Mouse (Mus musculus) hindbrain, embryonic 10.5 days (tissue): ENCODE measurements around the gene Zfp148. TPM values are rescaled to one million over a fixed set of nuclear protein-coding genes. Genes with fewer than 3 reads are reported as not detected.
A peak's percentile ranks its signal among the peaks of the same experiment; 100 is the strongest.

Source experiments
- DNase-seq: peaks from one replicate; pipeline ENCODE4 v3.0.0-alpha.2; 2017; ENCODE audit warnings: low spot score
- H3K27ac ChIP-seq: fragments of 300-500 bp; sonication (generic); 2 replicates; pipeline ENCODE4 v1.5.1; 2016; ENCODE audit warnings: mild to moderate bottlenecking, moderate library complexity
- H3K27me3 ChIP-seq: fragments of 300-500 bp; sonication (generic); 2 replicates; pipeline ENCODE4 v1.6.1; 2016; ENCODE audit warnings: mild to moderate bottlenecking; ENCODE audit not compliant: poor library complexity, insufficient read depth, severe bottlenecking
- H3K36me3 ChIP-seq: fragments of 300-500 bp; sonication (generic); 2 replicates; pipeline ENCODE4 v1.6.1; 2016; ENCODE audit warnings: mild to moderate bottlenecking, moderate library complexity
- H3K4me1 ChIP-seq: fragments of 300-500 bp; sonication (generic); replicated peaks from 2 replicates; pipeline ENCODE4 v1.6.1; 2016; ENCODE audit warnings: mild to moderate bottlenecking
- H3K4me3 ChIP-seq: fragments of 300-500 bp; sonication (generic); 2 replicates; pipeline ENCODE4 v1.5.1; 2016; ENCODE audit warnings: mild to moderate bottlenecking, moderate library complexity
- H3K9me3 ChIP-seq: fragments of 300-500 bp; sonication (generic); 2 replicates; pipeline ENCODE4 v1.6.1; 2016; ENCODE audit warnings: mild to moderate bottlenecking, moderate library complexity
- WGBS: fragments of 180-500 bp; shearing (Covaris S2); methylation state at CpG from one replicate; pipeline ENCODE4 v1.1.7; 2016; 5-methylcytosine and 5-hydroxymethylcytosine counted together
- polyA plus RNA-seq: library from polyadenylated mRNA; unstranded; fragments of >200 nt; fragmentation: Nextera tagmentation; extraction: Ambion mirVana; gene quantifications from 2 replicates; pipeline ENCODE4 v1.2.1, GENCODE M21; 2016

Gene Zfp148
- polyA plus RNA-seq, 1 experiment from 2014 or later: 38.8 TPM

DNA sequence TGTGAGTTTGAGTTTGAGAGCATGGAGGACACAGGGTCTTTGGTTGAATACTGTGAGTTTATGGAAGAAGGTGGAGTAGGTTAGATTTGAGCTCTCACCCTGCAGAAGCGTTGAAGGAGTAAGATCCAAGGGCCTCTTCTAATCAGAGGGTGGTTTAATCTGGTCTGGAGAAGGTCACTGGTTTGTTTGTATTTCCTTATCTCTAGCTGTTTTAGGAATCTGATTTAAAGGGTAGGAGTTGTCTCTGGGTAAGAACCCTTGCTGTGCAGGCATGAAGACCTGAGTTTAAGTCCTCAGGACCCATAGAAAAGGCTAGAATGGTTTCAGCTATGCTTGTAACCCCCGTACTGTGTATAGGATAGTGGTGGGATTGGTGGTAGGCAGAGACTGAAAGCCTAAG is 6.4 kb downstream of the Zfp148 start:
- H3K27ac ChIP-seq: no peak overlapping the region
- no peak for DNase-seq
- no peak overlapping the region for H3K4me3 ChIP-seq
- no peaks in the 10 kb centered on the region for H3K27me3 ChIP-seq
- H3K9me3 ChIP-seq: no peaks in the 10 kb centered on the region
- peaks cover 8% of the 10 kb centered on the region for H3K4me1 ChIP-seq
- WGBS: 89% methylated on average over 2 of the region's 2 CpGs
- peaks cover 25% of the 10 kb centered on the region for H3K36me3 ChIP-seq

DNA sequence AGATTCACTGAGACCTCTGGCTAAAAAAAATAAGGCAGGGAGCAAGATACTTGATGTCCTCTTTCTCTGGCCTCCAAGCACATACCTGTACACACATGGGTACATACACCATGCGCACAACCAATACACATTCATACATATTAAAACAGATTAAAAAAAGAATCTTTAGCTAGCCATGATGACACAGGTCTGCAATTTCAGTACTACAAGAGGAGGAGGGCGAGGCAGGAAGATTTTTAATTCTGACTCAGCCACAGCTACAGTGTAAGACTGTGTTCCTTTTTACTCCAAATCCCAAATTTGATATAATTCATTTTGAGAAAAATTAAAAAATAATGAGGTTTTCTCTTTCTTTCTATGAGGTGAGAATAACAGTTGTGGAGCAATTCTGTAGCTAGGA is 6.8 kb downstream of the Zfp148 start:
- Histone ChIP-seq H3K27me3 (no peaks in the 10 kb centered on the region), H3K9me3 (no peaks in the 10 kb centered on the region), H3K4me1 (peaks cover 3% of the 10 kb centered on the region), H3K4me3 (no peak overlapping the region), H3K27ac (no peak overlapping the region), H3K36me3 (peaks cover 25% of the 10 kb centered on the region)
- 96% methylated on average over 2 of the region's 2 CpGs for WGBS
- no peak for DNase-seq

DNA sequence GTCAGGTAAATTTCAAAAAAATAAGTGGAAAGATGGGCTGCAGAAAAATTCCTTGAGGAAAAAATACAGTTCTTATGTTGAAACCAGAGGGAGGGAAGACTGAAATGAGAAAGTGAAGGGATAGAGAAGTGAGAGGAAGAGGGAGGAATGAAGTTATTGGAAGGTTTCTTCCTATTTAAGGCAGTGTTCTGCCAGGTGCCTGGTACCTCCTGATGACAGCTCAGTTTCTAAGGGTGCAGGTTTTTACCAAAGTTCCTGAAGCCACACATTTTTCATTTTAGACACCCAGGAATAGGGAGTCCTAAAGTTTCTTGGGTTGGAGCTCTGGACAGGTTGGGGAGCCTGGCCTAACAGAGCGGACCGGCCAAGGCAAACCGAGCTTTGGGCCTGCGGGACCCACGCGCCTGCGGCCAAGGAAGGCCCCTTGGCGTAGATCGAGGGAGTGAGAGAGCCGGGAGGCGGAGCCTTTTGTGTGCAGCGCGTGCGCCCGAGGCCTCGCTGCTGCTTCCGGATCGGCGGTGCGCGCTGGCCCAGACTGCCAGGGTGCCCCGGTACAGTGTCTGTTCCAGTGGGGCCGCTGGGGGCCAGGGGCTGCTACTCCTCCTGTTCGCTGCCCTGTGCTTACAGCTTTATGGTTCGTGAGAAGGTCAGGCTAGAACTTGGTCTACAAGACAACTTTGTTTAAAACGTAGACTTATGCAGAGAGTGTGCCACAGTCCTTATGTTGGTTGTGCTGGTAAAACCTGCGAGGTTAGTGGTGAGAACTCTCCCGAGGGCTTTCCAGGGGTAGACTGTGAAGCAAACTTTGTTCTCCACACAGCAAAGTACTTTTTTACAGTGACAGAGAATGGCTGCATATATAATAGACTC is 19.5 kb downstream of the Zfp148 start:
- Histone ChIP-seq H3K4me3 (peak overlapping the region; percentile 56), H3K4me1 (peaks cover 13% of the 10 kb centered on the region), H3K9me3 (no peaks in the 10 kb centered on the region), H3K36me3 (peaks cover 13% of the 10 kb centered on the region; the same call in 1 of the 2 replicates), H3K27ac (peak overlapping the region; percentile 85), H3K27me3 (no peaks in the 10 kb centered on the region)
- DNase-seq: peak; percentile 70
- WGBS: 3% methylated on average over 28 of the region's 28 CpGs

DNA sequence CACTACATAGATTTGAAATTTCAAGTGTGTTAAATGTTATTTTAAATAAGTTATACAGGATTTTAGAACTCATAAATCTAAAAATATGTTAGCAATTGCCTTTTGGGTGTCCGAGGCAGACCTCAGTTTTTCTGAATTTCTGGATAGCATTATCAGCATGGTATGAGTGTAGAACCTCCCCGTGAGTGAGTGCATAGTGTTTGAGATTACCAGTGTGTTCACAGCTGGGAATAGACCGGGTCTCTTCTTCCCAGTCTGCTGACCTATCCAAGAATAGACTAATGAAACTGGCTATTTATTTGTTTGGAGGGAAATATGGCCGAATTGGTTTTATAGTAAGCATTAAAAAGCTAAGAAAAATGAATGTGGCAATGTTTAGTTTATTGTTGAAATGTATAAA is 20.3 kb downstream of the Zfp148 start:
- Histone ChIP-seq H3K27me3 (no peaks in the 10 kb centered on the region), H3K36me3 (peaks cover 13% of the 10 kb centered on the region; the same call in 1 of the 2 replicates), H3K27ac (no peak overlapping the region), H3K4me1 (peaks cover 13% of the 10 kb centered on the region), H3K4me3 (no peak overlapping the region), H3K9me3 (no peaks in the 10 kb centered on the region)
- DNase-seq: no peak
- WGBS: 83% methylated on average over 4 of the region's 4 CpGs

DNA sequence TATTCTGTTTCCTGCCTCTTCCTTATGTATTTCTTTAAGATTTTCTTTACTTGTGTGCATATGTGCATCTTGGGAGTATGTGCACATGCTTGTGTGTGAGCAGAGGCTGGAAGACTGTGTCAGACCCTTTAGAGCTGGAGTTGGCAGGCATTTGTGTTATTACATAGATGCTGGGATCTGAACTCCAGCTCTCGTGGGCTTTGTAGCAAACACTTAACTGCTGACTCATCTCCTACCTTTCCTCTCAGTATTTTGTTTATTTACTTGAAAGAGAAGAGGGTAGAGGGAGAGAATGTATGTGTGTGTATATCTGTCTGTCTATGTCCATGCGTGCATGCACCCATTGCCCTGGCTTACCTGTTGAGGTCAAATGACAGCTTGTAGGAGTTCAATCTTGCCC is 22.6 kb downstream of the Zfp148 start:
- 89% methylated on average over 2 of the region's 2 CpGs for WGBS
- H3K9me3 ChIP-seq: no peaks in the 10 kb centered on the region
- peaks cover 1% of the 10 kb centered on the region for H3K36me3 ChIP-seq
- peaks cover 13% of the 10 kb centered on the region for H3K4me1 ChIP-seq
- no peak overlapping the region for H3K27ac ChIP-seq
- no peak for DNase-seq
- H3K4me3 ChIP-seq: no peak overlapping the region
- no peaks in the 10 kb centered on the region for H3K27me3 ChIP-seq

DNA sequence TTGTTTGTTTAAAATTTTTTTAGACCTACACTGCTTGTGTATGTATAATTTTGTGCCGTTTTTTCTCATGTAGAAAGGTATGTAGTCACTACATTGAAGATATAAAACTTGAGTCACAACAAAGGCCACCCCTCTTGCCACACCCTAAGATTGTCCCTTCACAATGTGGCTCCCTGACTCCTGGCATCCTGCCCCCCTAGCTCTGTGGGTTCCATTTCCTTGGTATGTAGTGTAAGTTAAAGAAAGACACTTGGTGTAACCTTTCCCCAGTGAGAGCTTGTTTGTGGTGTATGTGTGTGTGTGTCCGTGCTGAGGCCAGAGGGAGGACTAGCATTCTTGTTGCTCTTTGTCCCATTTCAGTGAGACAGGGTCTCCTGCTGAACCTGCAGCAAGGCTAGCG is 23.4 kb downstream of the Zfp148 start:
- no peaks in the 10 kb centered on the region for H3K9me3 ChIP-seq
- DNase-seq: no peak
- no peaks in the 10 kb centered on the region for H3K27me3 ChIP-seq
- 87% methylated on average over 3 of the region's 3 CpGs for WGBS
- H3K36me3 ChIP-seq: no peaks in the 10 kb centered on the region; the same call in 1 of the 2 replicates
- H3K4me3 ChIP-seq: no peak overlapping the region
- no peak overlapping the region for H3K27ac ChIP-seq
- H3K4me1 ChIP-seq: peaks cover 13% of the 10 kb centered on the region

DNA sequence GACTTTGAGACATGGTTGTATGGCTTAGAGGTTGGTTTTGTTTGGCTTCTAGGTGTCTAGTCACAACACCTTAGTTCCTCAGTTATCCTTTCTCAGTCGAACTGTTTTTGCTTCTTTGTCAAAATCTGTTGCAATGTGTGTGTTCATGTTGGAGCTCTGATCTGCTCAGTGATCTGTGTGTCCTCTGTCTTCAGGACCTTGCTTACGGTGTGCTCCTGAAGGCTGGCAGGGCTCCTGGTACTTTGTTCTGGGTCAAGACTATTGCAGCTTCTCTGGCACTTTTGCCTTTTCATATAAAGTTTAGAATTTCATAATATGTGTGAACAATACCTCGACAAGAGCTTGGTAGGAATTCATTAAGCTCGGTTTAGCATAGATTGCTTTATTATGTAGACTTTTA is 24.9 kb downstream of the Zfp148 start:
- Histone ChIP-seq H3K36me3 (no peaks in the 10 kb centered on the region; the same call in 1 of the 2 replicates), H3K27ac (no peak overlapping the region), H3K4me3 (no peak overlapping the region), H3K9me3 (no peaks in the 10 kb centered on the region), H3K4me1 (peaks cover 5% of the 10 kb centered on the region), H3K27me3 (no peaks in the 10 kb centered on the region)
- 88% methylated on average over 4 of the region's 4 CpGs for WGBS
- no peak for DNase-seq

DNA sequence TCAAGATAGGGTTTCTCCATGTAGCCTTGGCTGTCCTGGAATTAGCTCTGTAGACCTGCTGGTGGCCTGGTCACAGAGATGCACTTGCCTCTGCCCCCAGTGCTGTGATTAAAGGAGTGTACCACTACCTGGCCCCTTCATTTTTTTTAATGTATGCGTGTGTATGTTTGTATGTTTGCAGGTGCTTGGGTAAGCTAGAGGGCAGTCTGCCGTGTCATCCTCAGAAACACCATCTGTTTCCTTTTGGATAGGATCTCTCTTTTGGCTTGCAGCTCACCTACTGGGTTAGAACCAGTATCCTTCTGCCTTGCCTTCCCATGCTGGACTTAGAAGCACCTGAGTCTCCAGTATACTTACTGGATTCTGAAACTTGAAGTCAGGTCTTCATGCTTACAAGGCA is 29.5 kb downstream of the Zfp148 start:
- WGBS: 91% methylated on average over 2 of the region's 2 CpGs
- Histone ChIP-seq H3K4me3 (no peak overlapping the region), H3K27ac (no peak overlapping the region), H3K27me3 (no peaks in the 10 kb centered on the region), H3K9me3 (no peaks in the 10 kb centered on the region), H3K4me1 (peaks cover 4% of the 10 kb centered on the region), H3K36me3 (no peaks in the 10 kb centered on the region; the same call in 1 of the 2 replicates)
- DNase-seq: no peak

DNA sequence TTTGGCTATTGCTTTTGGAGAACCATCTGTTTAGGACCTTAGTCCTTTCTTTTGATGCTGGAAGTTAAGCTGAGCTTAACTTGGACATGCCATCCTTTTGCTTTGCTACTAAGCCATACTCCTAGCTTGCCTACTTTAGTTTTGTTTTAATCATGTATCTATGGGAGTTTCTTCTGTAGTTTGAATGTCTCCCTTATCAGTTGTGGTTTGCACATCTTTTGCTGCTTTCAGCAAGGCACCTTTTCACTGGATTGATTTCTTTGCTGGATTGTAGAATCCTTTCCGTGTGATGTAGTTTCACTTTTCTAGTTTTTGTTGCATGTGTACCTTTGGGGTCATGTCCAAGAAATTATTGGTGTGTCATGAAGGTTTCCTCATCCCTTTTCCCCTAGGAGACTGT is 30.0 kb downstream of the Zfp148 start:
- Histone ChIP-seq H3K27me3 (no peaks in the 10 kb centered on the region), H3K36me3 (no peaks in the 10 kb centered on the region; the same call in 1 of the 2 replicates), H3K4me3 (no peak overlapping the region), H3K27ac (no peak overlapping the region), H3K9me3 (no peaks in the 10 kb centered on the region), H3K4me1 (peaks cover 4% of the 10 kb centered on the region)
- 89% methylated on average over 1 of the region's 1 CpGs for WGBS
- no peak for DNase-seq

DNA sequence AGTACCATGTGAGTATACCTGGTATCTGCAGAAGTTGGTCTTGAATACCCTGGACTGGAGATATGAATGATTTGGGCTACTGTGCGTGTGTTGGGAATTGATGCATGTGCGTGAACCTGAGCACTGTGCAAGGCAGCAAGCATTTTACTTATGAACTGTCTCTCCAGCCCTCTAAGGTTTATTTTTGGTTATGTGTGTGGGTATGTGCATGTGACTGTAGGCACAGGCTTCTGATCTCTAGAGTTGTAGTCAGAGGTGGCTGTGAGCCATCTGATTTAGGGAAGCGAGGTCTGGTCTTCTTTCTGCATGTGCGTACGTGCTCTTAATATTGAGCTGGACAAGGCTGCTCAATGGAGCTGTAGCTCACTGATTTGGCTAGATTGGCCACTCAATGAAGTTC is 33.6 kb downstream of the Zfp148 start:
- H3K4me3 ChIP-seq: no peak overlapping the region
- H3K27ac ChIP-seq: no peak overlapping the region
- no peak for DNase-seq
- H3K4me1 ChIP-seq: peaks cover 6% of the 10 kb centered on the region
- no peaks in the 10 kb centered on the region for H3K9me3 ChIP-seq
- H3K27me3 ChIP-seq: no peaks in the 10 kb centered on the region
- no peaks in the 10 kb centered on the region for H3K36me3 ChIP-seq
- 95% methylated on average over 5 of the region's 5 CpGs for WGBS

DNA sequence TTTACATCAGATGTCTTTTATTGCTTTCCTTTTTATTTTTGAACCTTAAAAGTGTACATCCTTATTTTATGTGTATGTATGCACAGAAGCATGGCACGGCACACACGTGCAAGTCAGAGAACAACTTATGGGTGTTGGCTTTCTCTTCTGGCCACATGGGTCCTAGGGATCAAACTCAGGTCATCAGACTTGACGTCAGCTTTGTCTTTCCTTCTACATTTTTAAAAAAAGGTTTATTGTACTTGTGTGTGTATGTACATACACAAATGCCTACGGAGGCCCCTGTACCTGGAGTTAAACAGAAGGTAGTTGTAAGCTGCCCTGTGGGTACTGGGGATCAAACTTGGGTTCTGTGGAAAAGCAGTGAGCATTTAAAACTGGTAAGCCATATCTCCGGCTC is 35.0 kb downstream of the Zfp148 start:
- 89% methylated on average over 5 of the region's 5 CpGs for WGBS
- Histone ChIP-seq H3K27me3 (no peaks in the 10 kb centered on the region), H3K27ac (no peak overlapping the region)

DNA sequence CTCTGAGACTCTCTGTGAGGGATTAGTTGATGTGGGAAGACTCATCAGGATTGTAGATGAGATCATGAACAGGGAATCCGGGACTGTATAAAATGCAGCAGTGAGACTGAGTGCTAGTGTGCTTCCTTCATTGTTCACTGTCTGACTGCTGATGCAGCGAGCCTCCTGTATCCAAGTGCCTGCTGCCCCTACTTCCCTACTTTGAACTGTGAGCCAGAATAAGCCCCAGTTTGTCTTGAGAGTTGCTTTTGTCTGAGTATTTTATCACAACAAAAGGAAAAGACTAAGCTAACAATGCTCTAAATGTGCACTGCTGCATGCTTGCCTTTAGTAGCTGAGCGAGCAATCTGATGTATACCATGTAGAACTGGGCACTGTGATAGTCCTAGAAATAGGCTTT is 47.7 kb downstream of the Zfp148 start:
- peaks cover 9% of the 10 kb centered on the region for H3K4me1 ChIP-seq
- H3K9me3 ChIP-seq: no peaks in the 10 kb centered on the region
- H3K27ac ChIP-seq: no peak overlapping the region
- no peaks in the 10 kb centered on the region for H3K27me3 ChIP-seq
- DNase-seq: no peak
- H3K36me3 ChIP-seq: peaks cover 58% of the 10 kb centered on the region
- H3K4me3 ChIP-seq: no peak overlapping the region
- WGBS: 65% methylated on average over 3 of the region's 3 CpGs

More for the DNA sequence above, 35.0 kb downstream of the Zfp148 start:
- no peak for DNase-seq
- Histone ChIP-seq H3K4me1 (peaks cover 8% of the 10 kb centered on the region; the same call in 1 of the 2 replicates), H3K4me3 (no peak overlapping the region), H3K9me3 (no peaks in the 10 kb centered on the region), H3K36me3 (no peaks in the 10 kb centered on the region)

DNA sequence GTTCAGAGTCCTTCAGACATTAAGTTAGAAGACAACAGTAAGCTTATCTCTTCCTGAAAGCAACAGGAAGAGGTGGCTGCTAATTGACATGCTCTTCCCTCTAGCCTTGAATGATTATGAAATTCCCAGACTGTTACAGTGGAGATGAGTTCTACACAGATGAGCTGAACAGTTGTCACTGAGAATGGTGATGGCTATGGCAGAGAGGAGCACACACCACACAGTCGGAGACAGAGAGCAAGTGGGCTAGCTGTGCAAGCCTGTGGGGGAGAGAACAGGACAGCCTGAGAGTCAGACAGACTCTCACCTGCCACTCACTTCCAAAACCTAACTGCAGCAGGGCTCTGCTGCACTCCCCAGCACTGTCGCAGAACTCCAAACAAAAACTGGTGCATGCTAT is 51.0 kb downstream of the Zfp148 start:
- no peak overlapping the region for H3K4me3 ChIP-seq
- no peaks in the 10 kb centered on the region for H3K9me3 ChIP-seq
- H3K27ac ChIP-seq: no peak overlapping the region
- H3K36me3 ChIP-seq: peaks cover 66% of the 10 kb centered on the region
- no peaks in the 10 kb centered on the region for H3K27me3 ChIP-seq
- peaks cover 9% of the 10 kb centered on the region for H3K4me1 ChIP-seq
- DNase-seq: no peak
- WGBS: 89% methylated on average over 2 of the region's 2 CpGs
